Mouse (Mus musculus): ENCODE results near the gene Ppp1r12b. TPM values are rescaled to one million over a fixed set of nuclear protein-coding genes. Genes with fewer than 3 reads are reported as not detected.

Ppp1r12b gene
- polyA plus RNA-seq, 1 experiment = 23.1 TPM

- no peak for DNase-seq (ENCODE audit: low read depth)
Observed at GRCm38 (mm10) chr1:134722891-134723290, 232.9 kb downstream of the Ppp1r12b start.

DNA sequence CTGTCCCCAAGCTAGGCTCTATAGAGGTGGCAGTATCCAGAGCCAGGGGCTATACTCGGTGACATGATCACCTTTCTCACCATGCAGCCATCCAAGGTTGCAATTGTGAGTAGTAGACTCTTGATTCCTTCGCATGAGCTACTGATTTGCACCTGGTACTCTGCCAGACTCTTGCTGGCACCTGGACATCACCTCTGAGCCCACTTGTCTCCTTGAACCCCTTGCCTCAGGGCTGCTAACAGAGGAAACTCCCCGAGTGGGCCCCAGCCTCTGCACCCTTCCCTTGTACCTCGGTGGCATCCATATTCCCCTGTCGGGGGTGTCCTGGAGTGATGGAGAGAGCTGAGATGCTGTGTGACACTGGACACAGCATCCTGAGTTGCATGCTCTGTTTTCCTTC is 234.3 kb downstream of the Ppp1r12b start:
- no peak for DNase-seq (ENCODE audit: low read depth)

DNA sequence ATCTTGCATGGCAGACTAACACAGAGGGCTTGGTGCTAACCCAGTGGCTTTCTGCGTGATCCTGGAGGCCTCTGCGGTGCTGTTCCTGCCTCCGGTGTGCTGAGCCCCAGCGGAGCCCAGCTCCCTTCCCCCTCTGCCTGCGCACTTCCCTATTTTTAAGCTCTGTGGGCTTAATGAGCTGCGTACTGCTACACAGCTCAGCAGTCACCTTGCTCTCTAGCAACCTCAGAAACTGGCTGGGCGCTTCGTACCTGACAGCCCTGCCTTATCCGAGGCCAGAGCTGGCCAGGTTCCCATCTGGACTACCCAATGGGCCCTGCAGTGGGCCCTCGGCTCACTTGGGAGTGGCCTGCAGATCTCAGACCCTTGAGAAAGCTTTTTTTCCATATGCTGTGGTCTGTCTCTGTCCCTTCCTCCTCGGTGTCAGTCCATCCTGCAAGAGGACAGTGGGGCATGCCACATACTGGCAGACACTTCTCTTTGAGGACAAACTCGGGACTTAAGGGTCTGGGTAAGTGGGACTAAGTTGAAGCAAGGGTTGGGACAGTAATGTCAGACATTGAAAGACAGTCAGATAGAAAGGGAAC is 235.9 kb downstream of the Ppp1r12b start:
- no peak for DNase-seq (ENCODE audit: low read depth)

- DNase-seq (ENCODE audit: low read depth) = no peak
Observed at GRCm38 (mm10) chr1:134715092-134715491, 240.7 kb downstream of the Ppp1r12b start.

DNA sequence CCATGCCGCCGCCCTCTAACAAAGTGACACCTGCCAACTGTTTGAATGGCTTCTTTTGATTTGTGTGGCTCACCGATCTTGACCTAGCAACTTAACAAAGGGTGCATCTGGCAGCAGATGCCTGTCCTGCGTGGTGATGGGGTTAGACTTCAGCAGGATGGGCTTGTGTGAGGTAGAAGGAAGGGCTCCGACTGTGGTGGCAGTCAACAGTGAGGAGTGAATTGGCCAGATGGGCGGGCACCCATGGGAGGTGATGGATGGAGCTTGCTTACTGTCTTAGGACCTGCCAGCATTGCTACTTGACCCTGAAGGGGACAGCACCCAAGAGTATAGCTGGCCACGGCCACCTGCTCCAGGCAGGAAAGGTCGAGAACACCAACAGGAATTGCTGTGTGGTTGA is 241.6 kb downstream of the Ppp1r12b start:
- DNase-seq (ENCODE audit: low read depth) = no peak

DNA sequence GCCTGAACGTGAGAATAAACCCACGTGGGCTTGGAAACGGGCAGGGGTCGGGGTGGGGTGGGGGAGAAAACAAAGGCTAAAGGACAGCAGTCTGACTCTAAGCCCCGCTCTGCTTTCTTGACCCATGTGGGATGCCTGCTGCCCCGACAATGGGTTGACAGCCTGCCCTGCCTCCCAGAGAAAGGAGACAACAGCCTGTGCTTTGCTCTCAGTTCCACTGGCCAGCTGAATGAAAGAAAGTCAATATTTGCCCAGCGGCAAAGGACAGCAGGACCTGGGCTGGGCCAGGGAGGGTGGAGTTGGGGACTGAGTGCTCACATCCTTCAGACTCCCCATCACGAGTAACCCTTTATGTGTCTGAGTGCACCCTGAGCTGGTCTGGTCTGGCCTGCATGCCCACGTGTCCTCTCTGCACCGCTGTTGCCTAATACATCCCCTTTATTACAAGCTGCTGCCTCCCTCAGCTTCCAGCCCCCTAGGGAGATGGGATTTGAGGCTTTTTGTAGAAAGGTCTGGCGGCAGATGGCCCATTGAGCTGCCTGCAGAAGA is 242.2 kb downstream of the Ppp1r12b start:
- DNase-seq (ENCODE audit: low read depth) = no peak

- DNase-seq (ENCODE audit: low read depth) = no peak
Observed at GRCm38 (mm10) chr1:134712781-134713299, 242.9 kb downstream of the Ppp1r12b start.

GRCm38 (mm10) chr1:134711653-134712052 is 244.1 kb downstream of the Ppp1r12b start:
- DNase-seq (ENCODE audit: low read depth) = no peak

- DNase-seq (ENCODE audit: low read depth) = no peak
Observed at GRCm38 (mm10) chr1:134711061-134711460, 244.7 kb downstream of the Ppp1r12b start.

- no peak for DNase-seq (ENCODE audit: low read depth)
Observed at GRCm38 (mm10) chr1:134709411-134710306, 246.1 kb downstream of the Ppp1r12b start.

GRCm38 (mm10) chr1:134708801-134709385 is 246.8 kb downstream of the Ppp1r12b start:
- DNase-seq (ENCODE audit: low read depth) = no peak

GRCm38 (mm10) chr1:134708274-134708673 is 247.5 kb downstream of the Ppp1r12b start:
- no peak for DNase-seq (ENCODE audit: low read depth)

DNA sequence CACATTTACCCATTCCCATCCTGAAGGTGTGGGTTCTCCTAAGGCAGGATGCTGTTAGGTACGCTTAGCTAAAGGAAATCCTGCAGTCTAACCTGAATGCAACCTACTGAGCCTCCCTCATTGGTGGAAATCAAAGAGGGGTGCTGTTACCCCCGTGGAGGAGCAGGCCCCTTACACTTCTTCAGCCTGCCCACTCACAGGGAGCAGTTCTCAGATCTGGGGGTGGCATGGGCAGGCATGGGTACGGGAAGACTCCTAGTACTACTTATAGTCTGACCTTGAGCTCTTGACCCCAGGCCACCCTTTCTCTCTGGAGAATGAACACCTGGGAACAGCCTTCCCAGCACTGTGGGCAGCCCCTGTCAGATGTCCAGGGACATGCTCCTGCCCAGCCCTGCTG is 248.2 kb downstream of the Ppp1r12b start:
- no peak for DNase-seq (ENCODE audit: low read depth)

- DNase-seq (ENCODE audit: low read depth) = no peak
Observed at GRCm38 (mm10) chr1:134706549-134706948, 249.2 kb downstream of the Ppp1r12b start.

Other genes starting within 250 kb of the Ppp1r12b start
- gene Ube2t, start 6.6 kb upstream of the Ppp1r12b start, polyA plus RNA-seq (2012; rRNA removed) = 0.95 and 1.3 TPM in 2 replicates
- 0.18 and 0.24 TPM in 2 replicates for gene Lgr6, start 149.3 kb upstream of the Ppp1r12b start, polyA plus RNA-seq (2012; rRNA removed)
- gene Ptpn7, start 176.8 kb upstream of the Ppp1r12b start, polyA plus RNA-seq (2012; rRNA removed) = 2.4 and 2.9 TPM in 2 replicates
- gene Arl8a, start 190.9 kb upstream of the Ppp1r12b start, polyA plus RNA-seq (2012; rRNA removed) = 64.5 and 86.7 TPM in 2 replicates
- gene Gpr37l1, start 211.7 kb upstream of the Ppp1r12b start, polyA plus RNA-seq (2012; rRNA removed) = 1.00 and 1.5 TPM in 2 replicates